Mouse (Mus musculus) myocyte (in vitro differentiated cells): ENCODE measurements at regions not wholly inside any gene's neighbourhood (a gene's known extent, or its start where the extent isn't known, plus 50 kb on each side); places are given as distances from the start of the nearest gene placed in this dataset.

Experiments used
- H3K27me3 ChIP-seq: one replicate; pipeline ENCODE4 v1.6.1; 2011; ENCODE audit not compliant: control insufficient read depth, insufficient read depth, insufficient read length
- H3K36me3 ChIP-seq: one replicate; pipeline ENCODE4 v1.6.1; 2011; ENCODE audit not compliant: control insufficient read depth, insufficient read depth
- H3K4me2 ChIP-seq: one replicate; pipeline ENCODE4 v1.6.1; 2011; ENCODE audit warnings: low read depth, control low read depth
- H3K4me3 ChIP-seq: one replicate; pipeline ENCODE4 v1.5.1; 2011; ENCODE audit warnings: mild to moderate bottlenecking, control low read depth, moderate library complexity
- H3K79me2 ChIP-seq: one replicate; pipeline ENCODE4 v1.6.1; 2011; ENCODE audit not compliant: control insufficient read depth, insufficient read depth
- H3ac ChIP-seq: one replicate; pipeline ENCODE4 v1.6.1; 2011; ENCODE audit not compliant: control insufficient read depth, insufficient read length
- CEBPB ChIP-seq: IDR thresholded peaks from 2 replicates; pipeline ENCODE4 v1.6.1; 2011; ENCODE audit warnings: mild to moderate bottlenecking, moderate library complexity; ENCODE audit not compliant: poor library complexity, insufficient read depth, severe bottlenecking
- E2F4 ChIP-seq: IDR thresholded peaks from one replicate; pipeline ENCODE4 v1.6.1; 2011; ENCODE audit warnings: mild to moderate bottlenecking, control low read depth, moderate library complexity; ENCODE audit not compliant: insufficient read depth
- MAX ChIP-seq: IDR thresholded peaks from one replicate; pipeline ENCODE4 v1.6.1; 2011; ENCODE audit warnings: low read depth, mild to moderate bottlenecking, control low read depth
- MYOD1 ChIP-seq, 3 experiments: IDR thresholded peaks; one replicate each; pipeline ENCODE4 v1.6.1; 2011; ENCODE audit warnings: control low read depth in 2 of 3, low read depth in 2 of 3, mild to moderate bottlenecking in 2 of 3, moderate library complexity in 1 of 3; ENCODE audit not compliant: insufficient read length in 2 of 3, control insufficient read depth in 1 of 3
- MYOG ChIP-seq, 3 experiments: IDR thresholded peaks; one replicate each; pipeline ENCODE4 v1.6.1; 2011; ENCODE audit warnings: control low read depth in 2 of 3, low read depth in 2 of 3, mild to moderate bottlenecking in 2 of 3; ENCODE audit not compliant: insufficient read length in 2 of 3, control insufficient read depth in 1 of 3, insufficient read depth in 1 of 3
- POLR2A ChIP-seq: IDR thresholded peaks from one replicate; pipeline ENCODE4 v1.6.1; 2011; ENCODE audit warnings: low read depth, mild to moderate bottlenecking, control low read depth, moderate library complexity; ENCODE audit not compliant: insufficient read length
- POLR2AphosphoS2 ChIP-seq: IDR thresholded peaks from one replicate; pipeline ENCODE4 v1.6.1; 2011; ENCODE audit warnings: low read depth, control low read depth; ENCODE audit not compliant: insufficient read length
- REST ChIP-seq: IDR thresholded peaks from one replicate; pipeline ENCODE4 v1.6.1; 2011; ENCODE audit warnings: mild to moderate bottlenecking, control low read depth, moderate library complexity; ENCODE audit not compliant: insufficient read depth, insufficient read length
- SRF ChIP-seq: IDR thresholded peaks from one replicate; pipeline ENCODE4 v1.6.1; 2011; ENCODE audit warnings: low read depth; ENCODE audit not compliant: control insufficient read depth, insufficient read length
- TCF12 ChIP-seq: IDR thresholded peaks from one replicate; pipeline ENCODE4 v1.6.1; 2011; ENCODE audit warnings: mild to moderate bottlenecking, control low read depth; ENCODE audit not compliant: poor library complexity, insufficient read depth, severe bottlenecking
- TCF3 ChIP-seq: IDR thresholded peaks from one replicate; pipeline ENCODE4 v1.6.1; 2011; ENCODE audit warnings: low read depth, control low read depth; ENCODE audit not compliant: insufficient read length
- USF1 ChIP-seq: IDR thresholded peaks from one replicate; pipeline ENCODE4 v1.6.1; 2011; ENCODE audit warnings: low read depth, mild to moderate bottlenecking, control low read depth, moderate library complexity

DNA sequence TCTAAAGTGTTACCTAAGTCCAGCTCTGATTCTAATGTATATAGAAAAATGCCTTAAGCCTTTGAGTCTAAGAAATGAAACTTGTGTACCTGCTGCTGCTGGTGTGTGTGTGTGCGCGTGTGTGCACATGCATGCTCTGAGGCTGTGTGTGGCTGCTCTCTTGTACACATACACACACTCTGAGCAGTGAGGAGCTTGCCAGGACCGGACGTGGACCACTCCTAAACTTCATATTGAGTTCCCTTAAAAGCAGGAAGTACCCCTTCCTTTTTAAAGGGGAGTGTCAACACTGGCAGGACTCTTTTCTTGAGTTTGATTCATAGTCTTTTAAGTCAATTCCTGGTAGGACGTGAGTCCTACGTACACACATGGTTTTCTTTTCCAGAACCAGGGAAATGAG lies 251.4 kb upstream of the Adamts9 start:
- no peaks in the 10 kb centered on the region for H3K79me2 ChIP-seq
- TF ChIP-seq TCF3 (no peak), USF1 (no peak), POLR2A (no peak), E2F4 (no peak)
- H3ac ChIP-seq, result no peak overlapping the region
- no peaks in the 10 kb centered on the region for H3K36me3 ChIP-seq
- no peak overlapping the region for H3K4me2 ChIP-seq
- H3K4me3 ChIP-seq, result no peak overlapping the region
- no peaks in the 10 kb centered on the region for H3K27me3 ChIP-seq

DNA sequence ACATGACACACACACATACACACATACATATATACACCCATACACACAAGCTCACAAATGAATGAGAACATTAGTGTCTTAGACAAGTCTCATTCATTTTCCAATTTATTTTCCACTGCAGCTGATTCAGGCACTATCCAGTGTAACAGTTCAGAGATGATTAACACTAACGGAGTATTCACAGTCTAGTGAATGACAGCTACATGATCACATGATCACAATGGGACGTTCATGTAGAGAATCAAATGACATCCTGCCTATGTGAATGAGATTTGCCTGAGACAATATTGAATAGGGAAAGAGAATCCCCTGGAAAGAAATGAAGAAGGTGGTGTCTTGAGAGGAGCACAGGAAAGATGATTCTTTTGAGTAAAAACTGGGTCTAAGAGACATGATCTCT lies 249.7 kb upstream of the Adamts9 start:
- no peak for TF ChIP-seq CEBPB
- no peak for TF ChIP-seq MYOD1 (IDR thresholded peaks at IDR 0.05; ENCODE audit: control insufficient read depth in 1 of 3, insufficient read length in 2 of 3, low read depth in 2 of 3)
- no peak for TF ChIP-seq MAX
- no peak for TF ChIP-seq POLR2A
- TF ChIP-seq E2F4, result no peak
- no peak for TF ChIP-seq REST
- no peak for TF ChIP-seq MYOG (IDR thresholded peaks at IDR 0.05; ENCODE audit: control insufficient read depth in 1 of 3, insufficient read depth in 1 of 3, insufficient read length in 2 of 3, low read depth in 2 of 3)
- TF ChIP-seq USF1, result no peak
- no peak for TF ChIP-seq POLR2AphosphoS2
- TF ChIP-seq TCF3, result no peak
- TF ChIP-seq TCF12, result no peak
- no peak for TF ChIP-seq SRF
- H3K4me3 ChIP-seq, result no peak overlapping the region
- no peak overlapping the region for H3K4me2 ChIP-seq
- no peak overlapping the region for H3ac ChIP-seq
- H3K27me3 ChIP-seq, result no peaks in the 10 kb centered on the region
- no peaks in the 10 kb centered on the region for H3K79me2 ChIP-seq
- no peaks in the 10 kb centered on the region for H3K36me3 ChIP-seq

DNA sequence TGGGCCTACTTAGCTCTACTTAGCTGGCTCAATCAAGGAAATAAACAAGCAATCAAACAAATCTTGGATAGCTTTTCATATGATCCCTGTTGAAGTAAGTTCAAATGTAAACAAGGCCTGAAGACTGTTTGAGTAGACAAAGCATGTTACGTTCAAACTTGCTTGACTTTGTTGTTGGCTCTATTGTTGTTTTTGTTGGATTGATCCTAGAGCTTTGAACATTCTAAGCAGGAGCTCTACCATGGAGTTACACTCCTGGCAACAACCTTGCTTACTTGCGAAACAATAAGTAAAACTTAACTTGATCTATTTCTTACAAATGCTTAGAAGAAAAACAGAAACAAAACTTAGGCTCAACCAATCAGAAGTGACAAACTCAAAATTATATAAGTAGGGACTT lies 247.7 kb upstream of the Adamts9 start:
- no peak overlapping the region for H3K4me3 ChIP-seq
- H3K27me3 ChIP-seq, result no peaks in the 10 kb centered on the region
- H3K4me2 ChIP-seq, result no peak overlapping the region
- no peak for TF ChIP-seq MYOG (IDR thresholded peaks at IDR 0.05; ENCODE audit: control insufficient read depth in 1 of 3, insufficient read depth in 1 of 3, insufficient read length in 2 of 3, low read depth in 2 of 3)
- TF ChIP-seq USF1, result no peak
- no peak for TF ChIP-seq SRF
- no peak overlapping the region for H3ac ChIP-seq
- H3K79me2 ChIP-seq, result no peaks in the 10 kb centered on the region
- no peaks in the 10 kb centered on the region for H3K36me3 ChIP-seq

DNA sequence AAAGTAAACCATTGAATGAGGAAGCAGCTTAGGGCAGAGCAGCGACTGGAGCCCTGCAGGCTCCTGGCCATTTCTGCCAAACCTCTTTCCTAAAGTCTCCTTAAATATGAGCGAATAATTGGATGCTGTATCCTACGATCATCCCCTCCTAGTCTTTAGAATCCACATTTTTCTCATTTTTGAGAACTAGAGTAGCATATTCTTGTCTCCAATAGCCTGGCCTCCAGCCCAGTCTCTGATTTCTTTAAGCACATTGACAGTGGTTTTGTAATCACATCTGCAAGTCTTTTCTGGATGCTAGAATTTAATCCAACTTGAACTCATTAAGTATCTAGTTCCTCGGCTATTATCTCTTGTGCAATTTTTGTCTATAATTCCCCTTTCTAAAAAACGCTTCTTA lies 225.2 kb upstream of the Adamts9 start:
- Histone ChIP-seq H3K79me2 (no peaks in the 10 kb centered on the region), H3K27me3 (no peaks in the 10 kb centered on the region), H3K36me3 (no peaks in the 10 kb centered on the region), H3K4me3 (no peak overlapping the region), H3ac (no peak overlapping the region), H3K4me2 (no peak overlapping the region)
- TF ChIP-seq MYOG (IDR thresholded peaks at IDR 0.05; ENCODE audit: control insufficient read depth in 1 of 3, insufficient read depth in 1 of 3, insufficient read length in 2 of 3, low read depth in 2 of 3) (no peak), CEBPB (no peak), E2F4 (no peak), REST (no peak), POLR2A (no peak), POLR2AphosphoS2 (no peak), TCF12 (no peak), USF1 (no peak), MYOD1 (IDR thresholded peaks at IDR 0.05; ENCODE audit: control insufficient read depth in 1 of 3, insufficient read length in 2 of 3, low read depth in 2 of 3) (no peak), MAX (no peak), TCF3 (no peak), SRF (no peak)

DNA sequence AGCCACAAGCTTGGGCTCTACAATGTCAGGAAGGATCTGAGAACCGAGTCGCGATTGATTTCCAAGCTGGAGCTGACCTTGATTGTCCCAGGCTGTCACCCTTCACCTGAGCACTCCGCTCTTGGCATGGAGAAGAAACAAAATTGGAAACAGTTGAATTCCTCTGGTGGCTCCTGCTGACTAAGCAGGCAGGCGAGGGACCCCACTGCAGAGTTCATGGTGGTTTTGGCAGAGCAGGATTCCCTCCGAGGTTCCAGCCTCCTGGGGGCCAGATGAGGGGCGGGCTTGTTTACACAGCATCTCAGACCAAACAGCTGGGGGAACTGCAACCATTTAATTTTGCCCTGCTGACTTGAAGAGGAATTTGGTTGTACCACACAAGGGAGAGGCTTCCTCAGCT lies 224.0 kb upstream of the Adamts9 start:
- Histone ChIP-seq H3K4me3 (no peak overlapping the region), H3ac (no peak overlapping the region), H3K4me2 (no peak overlapping the region), H3K36me3 (no peaks in the 10 kb centered on the region), H3K27me3 (no peaks in the 10 kb centered on the region), H3K79me2 (no peaks in the 10 kb centered on the region)
- no peak for TF ChIP-seq CEBPB
- TF ChIP-seq POLR2A, result no peak
- no peak for TF ChIP-seq TCF12
- TF ChIP-seq POLR2AphosphoS2, result no peak
- TF ChIP-seq MAX, result no peak
- TF ChIP-seq E2F4, result no peak
- no peak for TF ChIP-seq USF1
- TF ChIP-seq MYOG (IDR thresholded peaks at IDR 0.05; ENCODE audit: control insufficient read depth in 1 of 3, insufficient read depth in 1 of 3, insufficient read length in 2 of 3, low read depth in 2 of 3), result no peak
- no peak for TF ChIP-seq TCF3
